Mouse (Mus musculus) liver, embryonic 14.5 days (tissue): ENCODE data around the gene Pds5b. TPM values are rescaled to one million over a fixed set of nuclear protein-coding genes. Genes with fewer than 3 reads are reported as not detected.
"Not testable (repeated sequence)": the region's sequence is repeated elsewhere in the genome, so short reads cannot be mapped to it uniquely, and the experiment has no call there.

ENCODE experiments used
- ATAC-seq: fragments of 200-750 bp; cut with Nextera tagmentation; 2 replicates; pipeline ENCODE4 v1.8.0; 2017; ENCODE audit warnings: moderate number of reproducible peaks, mild to moderate bottlenecking, moderate library complexity; ENCODE audit not compliant: insufficient read depth
- DNase-seq, 3 experiments: peaks; one replicate each; pipeline ENCODE4 v3.0.0-alpha.2; 2012 to 2013; ENCODE audit warnings: low read depth in 3 of 3, low spot score in 3 of 3
- H3K27ac ChIP-seq: fragments of 300-500 bp; sonication (generic); 2 replicates; pipeline ENCODE4 v1.5.1; 2014; ENCODE audit warnings: moderate library complexity, mild to moderate bottlenecking, control low read depth, inconsistent platforms
- H3K27me3 ChIP-seq: fragments of 300-500 bp; sonication (generic); 2 replicates; pipeline ENCODE4 v1.6.1; 2014; ENCODE audit warnings: mild to moderate bottlenecking, low read length, moderate library complexity; ENCODE audit not compliant: control insufficient read depth, insufficient read depth
- H3K36me3 ChIP-seq: fragments of 300-500 bp; sonication (generic); replicated peaks from 2 replicates; pipeline ENCODE4 v1.6.1; 2014; ENCODE audit warnings: low read depth; ENCODE audit not compliant: control insufficient read depth, insufficient read depth
- H3K4me1 ChIP-seq, 2 experiments: fragments of 200-500 bp in 1 of 2; fragments of 300-500 bp in 1 of 2; sonication (generic) in 1 of 2; replicated peaks; 2 replicates each; pipeline ENCODE4 v1.6.1; 2012 to 2014; ENCODE audit warnings: antibody characterized with exemption in 1 of 2, inconsistent platforms in 1 of 2, low read length in 1 of 2; ENCODE audit not compliant: control insufficient read depth in 2 of 2, insufficient read depth in 2 of 2
- H3K4me2 ChIP-seq: fragments of 300-500 bp; sonication (generic); 2 replicates; pipeline ENCODE4 v1.6.1; 2014; ENCODE audit warnings: low read depth, mild to moderate bottlenecking, control low read depth, moderate library complexity
- H3K4me3 ChIP-seq, 2 experiments: fragments of 200-500 bp in 1 of 2; fragments of 300-500 bp in 1 of 2; sonication (generic) in 1 of 2; 2 replicates each; pipeline ENCODE4 v1.5.1; 2012 to 2014; ENCODE audit warnings: low read depth in 2 of 2, low read length in 2 of 2, mild to moderate bottlenecking in 2 of 2, control low read depth in 1 of 2, inconsistent platforms in 1 of 2, moderate library complexity in 1 of 2; ENCODE audit not compliant: insufficient read depth in 1 of 2
- H3K9ac ChIP-seq: fragments of 300-500 bp; sonication (generic); replicated peaks from 2 replicates; pipeline ENCODE4 v1.6.1; 2014; ENCODE audit warnings: mild to moderate bottlenecking, control low read depth, moderate library complexity
- H3K9me3 ChIP-seq: fragments of 300-500 bp; sonication (generic); 2 replicates; pipeline ENCODE4 v1.6.1; 2016; ENCODE audit warnings: low read length, mixed read lengths; ENCODE audit not compliant: control insufficient read depth
- CTCF ChIP-seq: IDR thresholded peaks from 2 replicates; pipeline ENCODE4 v1.5.1; 2016; ENCODE audit warnings: antibody characterized with exemption, low read depth, control low read depth
- EP300 ChIP-seq: IDR thresholded peaks from 2 replicates; pipeline ENCODE4 v1.6.1; 2016; ENCODE audit warnings: antibody characterized with exemption, low read depth
- WGBS: fragments of 180-500 bp; shearing (Covaris S2); extraction: QIAGEN DNeasy Blood & Tissue Kit; methylation state at CpG from one replicate; pipeline ENCODE4 v1.1.7; 2014; ENCODE audit not compliant: insufficient replicate concordance; 5-methylcytosine and 5-hydroxymethylcytosine counted together
- polyA plus RNA-seq, 2 experiments: library from polyadenylated mRNA; depleted of rRNA in 1 of 2; stranded (reverse) in 1 of 2; unstranded in 1 of 2; fragments of >200 nt; fragmentation: Nextera tagmentation in 1 of 2; extraction: Ambion mirVana in 1 of 2; gene quantifications; 2 replicates each; pipeline versions ENCODE4 v1.2.1 to v1.2.3; 2012 to 2014

Pds5b gene
- polyA plus RNA-seq, 2 experiments, result 7.0 to 11.0 TPM

GRCm38 (mm10) chr5:150643390-150643789 is 30.1 kb upstream of the Pds5b start:
- not testable (repeated sequence) for H3K27me3 ChIP-seq, DNase-seq, ATAC-seq, H3K9ac ChIP-seq, H3K27ac ChIP-seq, H3K4me2 ChIP-seq, H3K4me3 ChIP-seq, H3K9me3 ChIP-seq
- H3K36me3 ChIP-seq, result peaks cover 34% of the 10 kb centered on the region
- peaks cover 15 to 17% of the 10 kb centered on the region in 2 experiments for H3K4me1 ChIP-seq
- 91% methylated on average over 4 of the region's 4 CpGs for WGBS
- peak; percentile 28 for TF ChIP-seq CTCF

- H3K27ac ChIP-seq, result peak overlapping the region; percentile 19
- DNase-seq, result peak in 1 of 3 experiments; percentile 34
Observed at GRCm38 (mm10) chr5:150644926-150645325, 28.6 kb upstream of the Pds5b start.

GRCm38 (mm10) chr5:150652578-150652977 is 21.0 kb upstream of the Pds5b start:
- no peak for DNase-seq
- WGBS, result 75% methylated on average over 2 of the region's 2 CpGs
- Histone ChIP-seq H3K4me3 (no peak overlapping the region), H3K4me1 (no peaks in the 10 kb centered on the region; a peak in 2 of 4 replicates), H3K36me3 (peaks cover 29% of the 10 kb centered on the region), H3K27ac (no peak overlapping the region), H3K27me3 (no peaks in the 10 kb centered on the region), H3K4me2 (no peak overlapping the region), H3K9ac (no peak overlapping the region), H3K9me3 (no peaks in the 10 kb centered on the region)
- no peak for ATAC-seq
- TF ChIP-seq EP300 (no peak), CTCF (no peak)

More at GRCm38 (mm10) chr5:150644926-150645325, 28.6 kb upstream of the Pds5b start:
- Histone ChIP-seq H3K9ac (no peak overlapping the region), H3K4me3 (no peak overlapping the region), H3K9me3 (no peaks in the 10 kb centered on the region), H3K27me3 (no peaks in the 10 kb centered on the region), H3K4me2 (peak overlapping the region; percentile 6), H3K4me1 (peaks cover 15 to 17% of the 10 kb centered on the region in 2 experiments), H3K36me3 (peaks cover 42% of the 10 kb centered on the region)
- peak; percentile 54 for ATAC-seq
- TF ChIP-seq EP300 (no peak), CTCF (no peak)
- 37% methylated on average over 4 of the region's 4 CpGs for WGBS

GRCm38 (mm10) chr5:150654548-150654947 is 19.0 kb upstream of the Pds5b start:
- peaks cover 18% of the 10 kb centered on the region for H3K36me3 ChIP-seq

GRCm38 (mm10) chr5:150659425-150659824 is 14.1 kb upstream of the Pds5b start:
- not testable (repeated sequence) for ATAC-seq, DNase-seq, H3K4me2 ChIP-seq, H3K9ac ChIP-seq, H3K27ac ChIP-seq, H3K4me3 ChIP-seq, H3K9me3 ChIP-seq, H3K27me3 ChIP-seq
- peaks cover 0 to 13% of the 10 kb centered on the region in 2 experiments for H3K4me1 ChIP-seq
- 71% methylated on average over 6 of the region's 6 CpGs for WGBS
- peaks cover 34% of the 10 kb centered on the region for H3K36me3 ChIP-seq

More at GRCm38 (mm10) chr5:150654548-150654947, 19.0 kb upstream of the Pds5b start:
- no peak for DNase-seq
- Histone ChIP-seq H3K9ac (no peak overlapping the region), H3K9me3 (no peaks in the 10 kb centered on the region), H3K4me3 (no peak overlapping the region), H3K4me1 (peaks cover 0 to 4% of the 10 kb centered on the region in 2 experiments; a peak in 3 of 4 replicates), H3K27ac (no peak overlapping the region), H3K4me2 (no peak overlapping the region), H3K27me3 (no peaks in the 10 kb centered on the region)
- TF ChIP-seq EP300 (no peak), CTCF (no peak)
- ATAC-seq, result no peak

- WGBS, result 90% methylated on average over 3 of the region's 3 CpGs
- not testable (repeated sequence) for H3K9me3 ChIP-seq, H3K27ac ChIP-seq, H3K27me3 ChIP-seq, DNase-seq, ATAC-seq, H3K9ac ChIP-seq, H3K4me3 ChIP-seq
- Histone ChIP-seq H3K4me1 (peaks cover 0 to 13% of the 10 kb centered on the region in 2 experiments), H3K36me3 (peaks cover 34% of the 10 kb centered on the region), H3K4me2 (peak overlapping the region; percentile 25; the same call in 1 of the 2 replicates)
Observed at GRCm38 (mm10) chr5:150660296-150660695, 13.2 kb upstream of the Pds5b start.

- not testable (repeated sequence) for ATAC-seq, H3K4me1 ChIP-seq, DNase-seq, H3K9me3 ChIP-seq, H3K27me3 ChIP-seq, H3K9ac ChIP-seq, H3K27ac ChIP-seq
- peak overlapping the region; percentile 94 for H3K4me2 ChIP-seq
- H3K36me3 ChIP-seq, result peaks cover 23% of the 10 kb centered on the region
- peak overlapping the region; percentile 0 to 20; a peak in 2 of 4 replicates for H3K4me3 ChIP-seq
- WGBS, result 60% methylated on average over 7 of the region's 7 CpGs
Observed at GRCm38 (mm10) chr5:150663926-150664325, 9.6 kb upstream of the Pds5b start.
